Mouse (Mus musculus): ENCODE results near the gene Snap23. TPM values are rescaled to one million over a fixed set of nuclear protein-coding genes. Genes with fewer than 3 reads are reported as not detected.

Snap23 gene
- polyA plus RNA-seq (2014; fragmentation: Illumina TruSeq; extraction: RNeasy Lipid Tissue Mini Kit (QIAGEN cat#74804); ENCODE audit: low replicate concordance), result 132 TPM

GRCm38 (mm10) chr2:120566886-120567797 lies at the start of gene Snap23:
TSS of gene Snap23 (plus strand) at chr2:120567671.

GRCm38 (mm10) chr2:120563235-120563990 lies 4.1 kb upstream of the Snap23 start, which contains the start of gene Zfp106:
TSS of gene Zfp106 (minus strand) at chr2:120563843.

GRCm38 (mm10) chr2:120608830-120609723 lies 41.6 kb downstream of the Snap23 start, which contains the start of the genes Haus2 and Lrrc57:
TSS of gene Haus2 (plus strand) at chr2:120609383.
TSS of gene Lrrc57 (minus strand) at chr2:120609520.

GRCm38 (mm10) chr2:120628886-120629735 lies 61.6 kb downstream of the Snap23 start, which contains the start of gene Stard9:
TSS of gene Stard9 (plus strand) at chr2:120629121.

Other genes with a start within 250 kb of the Snap23 start
- 18.8 TPM for gene Vps39, start 214.5 kb upstream of the Snap23 start, polyA plus RNA-seq (2014; fragmentation: Illumina TruSeq; extraction: RNeasy Lipid Tissue Mini Kit (QIAGEN cat#74804); ENCODE audit: low replicate concordance)
- 55.0 TPM for gene Ganc, start 163.8 kb upstream of the Snap23 start, polyA plus RNA-seq (2014; fragmentation: Illumina TruSeq; extraction: RNeasy Lipid Tissue Mini Kit (QIAGEN cat#74804); ENCODE audit: low replicate concordance)
- 65.8 TPM for gene Tmem87a, start 163.6 kb upstream of the Snap23 start, polyA plus RNA-seq (2014; fragmentation: Illumina TruSeq; extraction: RNeasy Lipid Tissue Mini Kit (QIAGEN cat#74804); ENCODE audit: low replicate concordance)
- gene Capn3, start 111.7 kb upstream of the Snap23 start, polyA plus RNA-seq (2014; fragmentation: Illumina TruSeq; extraction: RNeasy Lipid Tissue Mini Kit (QIAGEN cat#74804); ENCODE audit: low replicate concordance), result 2.0 TPM
- gene Zfp106, start 3.8 kb upstream of the Snap23 start, polyA plus RNA-seq (2014; fragmentation: Illumina TruSeq; extraction: RNeasy Lipid Tissue Mini Kit (QIAGEN cat#74804); ENCODE audit: low replicate concordance), result 58.1 TPM
- gene Haus2, start 41.7 kb downstream of the Snap23 start, polyA plus RNA-seq (2014; fragmentation: Illumina TruSeq; extraction: RNeasy Lipid Tissue Mini Kit (QIAGEN cat#74804); ENCODE audit: low replicate concordance), result 48.3 TPM
- gene Lrrc57, start 41.8 kb downstream of the Snap23 start, polyA plus RNA-seq (2014; fragmentation: Illumina TruSeq; extraction: RNeasy Lipid Tissue Mini Kit (QIAGEN cat#74804); ENCODE audit: low replicate concordance), result 69.6 TPM
- gene Stard9, start 61.5 kb downstream of the Snap23 start, polyA plus RNA-seq (2014; fragmentation: Illumina TruSeq; extraction: RNeasy Lipid Tissue Mini Kit (QIAGEN cat#74804); ENCODE audit: low replicate concordance), result 3.5 TPM